Mouse (Mus musculus) erythroblast, embryonic 14.5 days (primary cell): ENCODE measurements around the gene Zfp612.

Source experiments
- GATA1 ChIP-seq: IDR thresholded peaks from 2 replicates; pipeline ENCODE4 v1.6.1; 2012; ENCODE audit warnings: low read length, inconsistent platforms, mixed read lengths
- TAL1 ChIP-seq: IDR thresholded peaks from 3 replicates; pipeline ENCODE4 v1.6.1; 2012; ENCODE audit warnings: low read length, inconsistent platforms, mixed read lengths

DNA sequence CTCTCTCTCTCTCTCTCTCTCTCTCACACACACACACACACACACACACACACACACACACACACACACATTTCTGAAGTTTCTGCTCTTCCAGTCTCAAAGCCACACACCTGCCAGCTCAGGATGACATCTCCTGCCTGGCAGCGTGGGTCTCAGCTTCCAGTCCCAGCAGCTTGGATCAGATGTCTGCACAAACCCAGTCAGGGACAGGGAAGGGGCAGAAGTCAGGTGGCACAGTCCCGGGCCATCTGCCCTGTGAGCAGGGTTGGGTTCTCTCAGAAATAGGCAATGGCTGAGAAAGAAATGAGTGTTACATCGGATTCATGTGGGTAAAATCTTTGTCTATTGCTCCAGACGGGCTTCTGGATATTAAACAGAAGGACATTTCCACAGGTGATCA is 61.2 kb downstream of the Zfp612 start:
- TF ChIP-seq GATA1 (no peak), TAL1 (no peak)
